Mouse (Mus musculus): ENCODE data around the gene Kansl3. TPM values are rescaled to one million over a fixed set of nuclear protein-coding genes. Genes with fewer than 3 reads are reported as not detected.
A peak's percentile ranks its signal among the peaks of the same experiment; 100 is the strongest.

Gene Kansl3
- polyA plus RNA-seq, 1 experiment from 2014 or later = 44.9 TPM

DNA sequence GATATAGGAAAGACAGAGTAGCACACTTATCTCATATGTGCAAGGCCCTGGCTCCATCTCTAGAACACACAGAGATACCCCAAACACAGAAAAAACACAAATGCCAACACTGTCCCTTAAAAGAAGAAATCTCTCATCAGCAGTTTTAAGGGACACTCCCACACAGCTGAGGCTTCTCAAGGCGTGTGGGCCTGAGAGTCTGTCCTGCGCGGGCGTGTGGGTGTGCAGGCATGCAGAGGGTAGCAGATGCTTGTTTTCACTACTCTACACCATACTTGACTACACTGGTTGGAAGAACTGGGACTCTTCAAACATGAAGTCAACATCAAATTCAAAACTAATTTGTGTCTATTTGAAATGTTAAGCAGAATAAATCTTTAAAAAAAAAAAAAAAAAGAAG, 16.6 kb downstream of the Kansl3 start:
- H3K4me2 ChIP-seq = no peak overlapping the region
- 98% methylated on average over 4 of the region's 4 CpGs for WGBS
- no peak overlapping the region for H3K27ac ChIP-seq
- H3K9me3 ChIP-seq = no peaks in the 10 kb centered on the region
- H3K36me3 ChIP-seq (replicated peaks) = peaks cover 73% of the 10 kb centered on the region
- no peaks in the 10 kb centered on the region for H3K27me3 ChIP-seq (replicated peaks)
- H3K9ac ChIP-seq = no peak overlapping the region
- H3K4me3 ChIP-seq = no peak overlapping the region
- no peaks in the 10 kb centered on the region for H3K4me1 ChIP-seq
- ATAC-seq (replicated peaks) = no peak

DNA sequence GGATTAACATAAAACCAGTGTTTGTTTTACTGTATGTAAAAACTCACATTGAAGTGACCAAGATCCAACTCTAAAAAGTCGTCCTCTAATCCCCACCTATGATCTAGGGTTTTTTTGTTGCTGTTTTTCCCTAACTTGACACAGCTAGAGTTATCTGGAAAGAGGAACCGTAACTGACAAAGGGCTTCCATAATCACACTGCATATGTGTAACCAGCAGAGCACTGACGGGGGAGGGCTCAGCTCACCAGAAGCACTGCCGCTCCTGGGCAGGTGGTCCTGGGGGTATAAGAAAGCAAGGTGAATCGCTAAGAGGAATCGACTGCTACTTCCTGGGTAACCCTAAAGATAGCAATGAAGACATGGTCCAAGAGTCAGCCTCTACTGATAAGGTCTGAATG, 26.4 kb downstream of the Kansl3 start:
- Histone ChIP-seq H3K9me3 (no peaks in the 10 kb centered on the region), H3K4me3 (no peak overlapping the region), H3K27ac (no peak overlapping the region), H3K4me1 (no peaks in the 10 kb centered on the region), H3K36me3 (replicated peaks) (peaks cover 82% of the 10 kb centered on the region), H3K4me2 (no peak overlapping the region), H3K9ac (no peak overlapping the region), H3K27me3 (replicated peaks) (no peaks in the 10 kb centered on the region)
- 92% methylated on average over 6 of the region's 6 CpGs for WGBS
- ATAC-seq (replicated peaks) = no peak

DNA sequence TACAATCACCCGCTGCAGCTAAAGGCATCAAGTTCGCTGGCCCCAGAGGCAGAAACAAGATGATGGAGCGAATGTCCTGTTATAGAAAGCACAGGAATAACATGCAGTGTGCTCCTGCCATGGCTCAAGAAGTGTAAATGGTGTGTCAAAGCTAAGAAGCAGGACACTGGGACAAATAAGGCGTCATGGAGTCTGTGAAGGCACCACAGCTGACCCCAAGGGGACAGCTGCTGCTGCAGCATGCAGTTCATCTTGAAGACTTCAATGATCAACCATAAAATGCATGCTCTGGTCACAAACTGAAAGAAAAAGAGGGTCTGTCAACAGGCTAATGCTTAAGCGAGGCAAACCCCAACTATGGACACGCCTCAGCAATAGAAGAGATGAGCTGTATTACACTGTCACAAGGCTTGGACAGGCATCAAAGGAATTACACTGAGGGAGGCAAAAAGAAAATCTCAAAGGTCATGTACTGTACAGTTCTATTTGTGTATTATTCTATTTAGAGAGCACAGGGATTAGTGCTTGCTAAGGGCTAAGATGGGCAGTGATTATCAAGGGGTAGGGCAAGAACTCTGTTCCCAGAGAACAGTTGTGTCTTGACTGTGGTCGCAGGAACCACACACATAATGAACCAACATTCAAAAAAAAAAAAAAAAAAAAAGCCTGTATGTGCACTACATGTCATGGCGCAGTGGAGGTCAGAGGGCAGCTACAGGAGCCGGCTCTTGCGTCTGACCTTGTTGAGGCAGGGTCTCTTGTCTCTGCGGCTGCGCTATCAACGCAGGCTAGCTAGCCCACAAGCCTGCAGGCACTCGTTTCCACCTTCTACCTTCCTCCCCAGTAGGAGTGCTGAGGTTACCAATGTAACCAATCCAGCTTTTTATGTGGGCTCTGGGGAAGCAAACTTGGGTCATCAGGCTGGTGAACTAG, 35.8 kb downstream of the Kansl3 start:
- no peak for ATAC-seq (replicated peaks)
- Histone ChIP-seq H3K9me3 (no peaks in the 10 kb centered on the region), H3K27ac (no peak overlapping the region), H3K4me2 (no peak overlapping the region), H3K4me3 (no peak overlapping the region), H3K27me3 (replicated peaks) (no peaks in the 10 kb centered on the region), H3K9ac (no peak overlapping the region), H3K36me3 (replicated peaks) (peaks cover 35% of the 10 kb centered on the region), H3K4me1 (no peaks in the 10 kb centered on the region)
- 87% methylated on average over 14 of the region's 14 CpGs for WGBS

DNA sequence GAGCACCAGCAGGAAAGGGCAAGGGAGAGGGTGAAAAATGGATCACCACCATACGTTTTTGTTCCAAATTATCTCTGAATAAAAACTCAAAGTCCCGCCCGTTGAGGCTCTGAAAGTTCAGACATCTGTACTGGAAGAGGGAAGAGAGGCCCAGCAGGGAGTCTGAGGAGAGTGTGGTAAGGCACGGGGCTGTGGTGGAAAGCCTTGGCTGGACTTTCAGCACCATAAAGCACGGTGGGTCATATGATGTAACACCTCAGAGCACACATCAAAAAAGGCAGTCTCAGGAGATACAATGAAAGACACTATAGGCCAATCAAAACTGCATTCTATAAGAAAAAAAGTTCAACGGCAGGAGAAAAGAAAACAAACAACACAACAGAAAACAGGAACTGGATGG, 37.2 kb downstream of the Kansl3 start:
- Histone ChIP-seq H3K4me2 (no peak overlapping the region), H3K9ac (no peak overlapping the region), H3K27me3 (replicated peaks) (no peaks in the 10 kb centered on the region), H3K4me1 (no peaks in the 10 kb centered on the region), H3K27ac (no peak overlapping the region), H3K9me3 (no peaks in the 10 kb centered on the region), H3K4me3 (no peak overlapping the region), H3K36me3 (replicated peaks) (peaks cover 21% of the 10 kb centered on the region; the same call in 1 of the 2 replicates)
- WGBS = 81% methylated on average over 6 of the region's 6 CpGs
- no peak for ATAC-seq (replicated peaks)

DNA sequence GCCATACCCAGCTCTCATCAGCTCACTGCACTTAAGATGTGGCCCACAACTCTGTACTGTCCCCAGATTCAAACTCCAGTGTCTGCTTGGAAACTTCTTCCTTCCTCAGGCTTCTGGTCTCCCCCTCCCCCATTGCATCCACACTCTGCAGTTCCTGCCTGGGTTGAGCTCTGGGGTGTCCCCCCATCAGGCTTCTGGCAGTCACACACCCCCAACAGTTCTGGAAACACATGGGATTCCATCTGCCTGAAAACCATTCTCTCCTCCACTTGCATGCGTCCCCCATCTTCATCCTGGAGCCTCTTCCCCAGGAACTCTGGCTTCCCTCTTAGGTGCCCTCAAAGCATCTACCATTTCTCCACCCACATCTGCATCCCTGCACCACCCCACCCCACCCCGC, 42.2 kb downstream of the Kansl3 start:
- Histone ChIP-seq H3K4me2 (no peak overlapping the region), H3K27ac (no peak overlapping the region), H3K4me3 (no peak overlapping the region), H3K4me1 (no peaks in the 10 kb centered on the region), H3K27me3 (replicated peaks) (no peaks in the 10 kb centered on the region), H3K9me3 (no peaks in the 10 kb centered on the region), H3K9ac (no peak overlapping the region), H3K36me3 (replicated peaks) (peaks cover 10% of the 10 kb centered on the region; the same call in 1 of the 2 replicates)
- no peak for ATAC-seq (replicated peaks)
- 90% methylated on average over 2 of the region's 2 CpGs for WGBS

DNA sequence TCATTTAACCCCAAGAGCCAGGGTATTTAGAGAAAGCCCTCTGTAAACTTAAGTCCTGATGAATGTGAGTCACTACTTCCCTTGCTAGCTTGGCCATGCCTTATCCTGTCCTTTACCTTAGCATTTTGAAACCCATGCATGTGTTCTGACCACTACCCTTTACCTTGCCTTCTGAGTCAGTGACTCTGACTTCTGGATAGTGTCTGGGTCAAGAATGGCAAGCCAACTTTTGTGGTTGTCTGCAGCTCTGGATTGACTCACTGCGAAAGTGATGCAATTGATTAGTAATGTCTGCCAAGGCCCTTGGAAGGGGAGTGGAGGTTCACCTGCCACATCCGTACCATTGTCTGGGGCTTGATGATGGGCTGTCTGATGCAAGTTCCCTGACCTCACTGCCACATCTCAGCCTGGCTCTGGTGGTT, 43.1 kb downstream of the Kansl3 start:
- no peaks in the 10 kb centered on the region for H3K4me1 ChIP-seq
- no peak overlapping the region for H3K4me3 ChIP-seq
- H3K27ac ChIP-seq = no peak overlapping the region
- peaks cover 10% of the 10 kb centered on the region; the same call in 1 of the 2 replicates for H3K36me3 ChIP-seq (replicated peaks)
- WGBS = 91% methylated on average over 2 of the region's 2 CpGs
- no peaks in the 10 kb centered on the region for H3K27me3 ChIP-seq (replicated peaks)
- H3K4me2 ChIP-seq = no peak overlapping the region
- no peaks in the 10 kb centered on the region for H3K9me3 ChIP-seq
- ATAC-seq (replicated peaks) = no peak
- no peak overlapping the region for H3K9ac ChIP-seq

DNA sequence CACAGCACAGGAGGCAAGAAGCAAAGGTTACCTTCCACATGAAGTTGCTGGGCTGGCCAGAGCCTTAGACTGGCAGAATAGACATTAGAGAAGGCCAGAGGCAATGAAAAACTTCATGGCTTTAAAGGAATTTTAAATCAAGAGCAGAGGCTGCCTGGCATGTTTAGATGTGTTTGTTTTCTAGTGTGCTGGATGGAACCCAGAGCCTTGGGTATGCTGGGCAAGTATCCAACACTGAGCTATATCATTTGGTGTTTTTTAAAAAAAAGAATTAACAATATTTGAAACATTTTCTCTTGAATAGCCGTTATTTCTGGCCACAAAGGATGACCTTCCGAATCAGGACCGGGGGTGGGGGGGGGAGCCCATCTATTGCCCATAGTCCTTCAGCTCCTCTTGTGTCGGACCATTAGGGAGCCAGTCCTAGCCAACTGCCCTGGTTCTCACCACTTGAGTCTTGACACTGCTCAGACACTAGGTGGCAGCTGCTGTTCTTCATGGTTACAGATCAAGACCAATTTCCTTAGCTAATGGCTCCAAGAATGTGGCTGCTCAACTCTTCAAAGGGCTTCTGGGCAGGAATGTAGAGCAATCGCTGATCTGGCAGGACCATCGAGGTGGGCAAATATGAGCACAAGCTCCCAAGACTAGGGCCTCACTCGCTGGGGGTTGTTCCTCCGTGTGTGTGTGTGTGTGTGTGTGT, 45.1 kb downstream of the Kansl3 start:
- Histone ChIP-seq H3K36me3 (replicated peaks) (no peaks in the 10 kb centered on the region), H3K4me2 (no peak overlapping the region), H3K27me3 (replicated peaks) (no peaks in the 10 kb centered on the region), H3K27ac (no peak overlapping the region), H3K9me3 (no peaks in the 10 kb centered on the region), H3K4me1 (no peaks in the 10 kb centered on the region), H3K4me3 (no peak overlapping the region), H3K9ac (no peak overlapping the region)
- WGBS = 61% methylated on average over 8 of the region's 8 CpGs
- peak; percentile 35; the same call in 1 of the 2 replicates for ATAC-seq (replicated peaks)

DNA sequence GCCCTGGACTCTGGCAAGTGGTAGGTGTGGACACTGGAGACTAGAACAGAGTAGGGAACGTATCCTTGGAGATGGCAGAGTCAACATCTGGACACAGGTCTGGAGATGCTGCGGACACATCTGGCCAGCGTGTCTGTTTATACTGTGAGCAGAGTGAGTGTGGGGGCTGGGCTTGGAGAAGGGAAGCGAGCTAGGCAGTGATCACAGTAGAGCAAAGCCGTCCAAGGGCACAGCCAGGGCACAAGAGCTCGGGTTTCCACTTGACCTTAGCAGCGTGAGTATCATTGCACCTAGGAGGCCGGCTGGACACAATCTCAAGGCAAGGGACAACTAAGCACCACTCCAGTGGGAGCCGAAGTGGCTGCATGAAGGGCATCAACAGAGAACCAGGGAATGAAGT, 45.9 kb downstream of the Kansl3 start:
- no peaks in the 10 kb centered on the region for H3K4me1 ChIP-seq
- H3K36me3 ChIP-seq (replicated peaks) = no peaks in the 10 kb centered on the region
- WGBS = 78% methylated on average over 9 of the region's 9 CpGs
- no peak overlapping the region for H3K27ac ChIP-seq
- no peak overlapping the region for H3K9ac ChIP-seq
- H3K4me3 ChIP-seq = no peak overlapping the region
- no peak for ATAC-seq (replicated peaks)
- no peaks in the 10 kb centered on the region for H3K9me3 ChIP-seq
- H3K27me3 ChIP-seq (replicated peaks) = no peaks in the 10 kb centered on the region
- no peak overlapping the region for H3K4me2 ChIP-seq

DNA sequence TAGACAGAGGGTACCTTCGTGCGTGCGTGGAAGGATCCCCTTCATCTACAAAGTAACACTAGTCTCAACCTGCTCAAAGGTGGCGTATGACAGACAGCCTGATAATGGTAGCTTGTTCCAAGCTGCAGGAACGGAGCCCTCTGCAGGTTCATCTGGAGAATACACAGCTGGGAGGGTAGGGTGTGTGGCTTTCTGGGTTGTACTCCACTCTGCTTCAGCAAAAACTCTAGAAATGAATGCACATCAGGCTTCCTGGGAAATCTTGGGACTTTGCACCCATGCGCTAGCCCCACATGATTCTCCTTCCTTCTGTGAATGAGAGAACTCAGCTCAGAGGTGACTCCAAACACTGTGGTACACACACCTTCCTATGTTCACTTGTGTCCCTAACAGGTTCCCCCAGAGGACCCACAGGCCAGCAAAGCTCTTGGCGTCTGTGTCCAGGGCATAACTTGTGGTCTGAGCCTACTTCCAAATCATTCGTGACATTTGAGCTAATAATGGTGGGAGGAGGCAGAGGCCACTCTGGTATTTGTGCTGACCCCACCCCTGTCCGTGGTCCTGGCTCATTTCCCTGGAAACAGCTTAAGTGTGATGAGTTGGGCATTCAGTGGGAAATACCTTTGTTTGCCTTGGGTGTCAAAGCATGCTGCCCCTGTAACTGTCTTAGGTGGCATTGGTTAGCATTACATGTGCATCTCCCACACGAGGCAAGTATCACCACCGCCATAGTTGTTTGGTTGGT, 47.0 kb downstream of the Kansl3 start:
- no peaks in the 10 kb centered on the region for H3K4me1 ChIP-seq
- H3K9me3 ChIP-seq = no peaks in the 10 kb centered on the region
- no peak overlapping the region for H3K27ac ChIP-seq
- 74% methylated on average over 11 of the region's 11 CpGs for WGBS
- no peak overlapping the region for H3K4me2 ChIP-seq
- H3K9ac ChIP-seq = no peak overlapping the region
- H3K4me3 ChIP-seq = no peak overlapping the region
- H3K27me3 ChIP-seq (replicated peaks) = no peaks in the 10 kb centered on the region
- no peak for ATAC-seq (replicated peaks)
- H3K36me3 ChIP-seq (replicated peaks) = no peaks in the 10 kb centered on the region

DNA sequence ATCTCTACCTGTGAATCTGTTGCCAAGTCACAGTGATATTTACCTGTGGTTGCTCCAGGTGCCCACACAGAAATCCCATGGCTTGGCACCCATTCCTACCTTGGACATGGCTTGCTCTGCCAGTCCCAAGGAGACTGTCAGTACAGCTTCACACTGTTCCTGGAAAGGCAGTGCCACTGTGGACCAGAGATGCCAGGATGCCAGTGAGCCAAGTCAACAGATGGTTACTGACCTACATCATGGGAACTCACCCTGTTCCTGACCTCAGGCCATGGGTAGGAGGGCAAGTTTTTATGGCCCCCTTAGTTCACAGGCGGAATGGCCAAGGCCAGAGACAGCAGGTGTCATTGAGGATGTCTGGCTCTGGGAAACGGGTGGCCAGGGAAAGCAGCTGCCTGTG, 47.8 kb downstream of the Kansl3 start:
- no peaks in the 10 kb centered on the region for H3K36me3 ChIP-seq (replicated peaks)
- H3K27ac ChIP-seq = no peak overlapping the region
- H3K4me3 ChIP-seq = no peak overlapping the region
- ATAC-seq (replicated peaks) = no peak
- no peaks in the 10 kb centered on the region for H3K27me3 ChIP-seq (replicated peaks)
- no peak overlapping the region for H3K4me2 ChIP-seq
- no peaks in the 10 kb centered on the region for H3K4me1 ChIP-seq
- 91% methylated on average over 2 of the region's 2 CpGs for WGBS
- no peaks in the 10 kb centered on the region for H3K9me3 ChIP-seq
- no peak overlapping the region for H3K9ac ChIP-seq

DNA sequence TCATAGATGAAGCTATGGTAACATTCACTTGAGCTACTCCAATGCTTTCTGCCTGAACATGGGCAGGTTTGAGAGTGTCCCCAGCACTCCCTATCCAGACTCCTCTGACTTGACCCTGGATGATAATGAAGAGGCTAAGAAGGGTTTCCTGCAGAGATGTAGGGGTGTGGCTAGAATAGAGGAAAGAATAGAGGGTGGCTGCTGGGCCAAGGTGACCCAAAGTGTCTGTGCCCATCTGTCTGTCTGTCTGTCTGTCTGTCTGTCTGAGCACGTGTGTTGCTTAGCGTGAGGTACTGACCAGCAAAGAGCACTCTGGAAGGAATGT, 53.2 kb downstream of the Kansl3 start:
- Histone ChIP-seq H3K4me1 (no peaks in the 10 kb centered on the region), H3K27me3 (replicated peaks) (no peaks in the 10 kb centered on the region), H3K4me3 (no peak overlapping the region), H3K9ac (no peak overlapping the region), H3K4me2 (no peak overlapping the region), H3K9me3 (no peaks in the 10 kb centered on the region), H3K36me3 (replicated peaks) (no peaks in the 10 kb centered on the region), H3K27ac (no peak overlapping the region)
- no peak for ATAC-seq (replicated peaks)
- WGBS = 89% methylated on average over 2 of the region's 2 CpGs

DNA sequence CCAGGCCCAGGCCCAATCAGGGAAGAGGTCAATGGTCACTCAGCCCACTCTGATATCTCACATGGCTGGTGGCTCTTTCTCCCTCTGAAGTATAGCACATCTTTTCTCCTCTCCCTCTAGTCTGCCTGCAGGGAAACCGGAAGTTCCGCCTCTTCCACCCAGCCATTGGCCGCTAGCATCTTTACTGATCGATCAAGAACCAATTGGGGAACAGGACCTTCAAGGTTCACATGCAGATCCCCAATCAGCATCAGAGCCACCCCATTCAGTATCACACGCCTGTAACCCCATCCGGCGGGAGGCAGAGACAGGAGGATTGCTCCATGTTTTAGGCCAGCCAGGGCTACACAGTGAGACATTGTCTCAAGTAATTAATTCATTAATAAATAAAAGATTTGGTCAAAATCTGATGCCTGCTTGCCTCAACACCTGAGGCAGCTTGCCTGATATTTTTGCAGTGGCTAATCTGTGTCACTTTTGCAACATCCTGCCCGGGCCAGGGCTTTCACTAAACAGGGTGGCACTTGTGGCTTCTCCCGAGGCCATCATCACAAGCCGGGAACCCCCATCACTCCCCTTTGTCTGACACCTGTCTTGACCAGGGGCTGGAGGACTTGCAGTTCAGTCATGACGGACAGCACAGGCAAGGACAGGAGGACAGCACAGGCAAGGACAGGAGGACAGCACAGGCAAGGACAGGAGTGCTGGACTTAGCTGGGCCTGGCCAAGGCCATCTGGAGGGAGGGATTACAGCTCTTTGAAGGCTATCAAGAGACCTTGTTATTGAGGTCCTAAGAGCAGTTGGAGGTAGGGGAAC, 53.8 kb downstream of the Kansl3 start:
- H3K36me3 ChIP-seq (replicated peaks) = no peaks in the 10 kb centered on the region
- no peaks in the 10 kb centered on the region for H3K9me3 ChIP-seq
- no peaks in the 10 kb centered on the region for H3K4me1 ChIP-seq
- no peaks in the 10 kb centered on the region for H3K27me3 ChIP-seq (replicated peaks)
- no peak overlapping the region for H3K4me2 ChIP-seq
- no peak overlapping the region for H3K9ac ChIP-seq
- whole genome bisulfite sequencing = 87% methylated on average over 11 of the region's 11 CpGs
- no peak overlapping the region for H3K27ac ChIP-seq
- H3K4me3 ChIP-seq = no peak overlapping the region
- no peak for ATAC-seq (replicated peaks)
